Mouse (Mus musculus) hindbrain, embryonic 12.5 days (tissue): ENCODE results near the gene Mpz. TPM values are rescaled to one million over a fixed set of nuclear protein-coding genes. Genes with fewer than 3 reads are reported as not detected.
A peak's percentile ranks its signal among the peaks of the same experiment; 100 is the strongest.

Experiments
- ATAC-seq: fragments of 200-750 bp; cut with Nextera tagmentation; 2 replicates; pipeline ENCODE4 v1.8.0; 2017; ENCODE audit warnings: moderate TSS enrichment; ENCODE audit not compliant: low FRiP score
- H3K27ac ChIP-seq: fragments of 300-500 bp; sonication (generic); 2 replicates; pipeline ENCODE4 v1.5.1; 2016; ENCODE audit warnings: mild to moderate bottlenecking
- H3K27me3 ChIP-seq: fragments of 300-500 bp; sonication (generic); 2 replicates; pipeline ENCODE4 v1.6.1; 2016; ENCODE audit warnings: mild to moderate bottlenecking
- H3K36me3 ChIP-seq: fragments of 300-500 bp; sonication (generic); 2 replicates; pipeline ENCODE4 v1.6.1; 2016; ENCODE audit warnings: mild to moderate bottlenecking
- H3K4me1 ChIP-seq: fragments of 300-500 bp; sonication (generic); 2 replicates; pipeline ENCODE4 v1.6.1; 2016
- H3K4me2 ChIP-seq: fragments of 300-500 bp; sonication (generic); replicated peaks from 2 replicates; pipeline ENCODE4 v1.6.1; 2016; ENCODE audit warnings: mild to moderate bottlenecking
- H3K4me3 ChIP-seq: fragments of 300-500 bp; sonication (generic); 2 replicates; pipeline ENCODE4 v1.5.1; 2016; ENCODE audit warnings: mild to moderate bottlenecking
- H3K9ac ChIP-seq: fragments of 300-500 bp; sonication (generic); 2 replicates; pipeline ENCODE4 v1.6.1; 2016; ENCODE audit warnings: mild to moderate bottlenecking, moderate library complexity
- H3K9me3 ChIP-seq: fragments of 300-500 bp; sonication (generic); replicated peaks from 2 replicates; pipeline ENCODE4 v1.6.1; 2016; ENCODE audit warnings: mild to moderate bottlenecking
- WGBS: fragments of 180-500 bp; shearing (Covaris S2); methylation state at CpG from one replicate; pipeline ENCODE4 v1.1.7; 2016; 5-methylcytosine and 5-hydroxymethylcytosine counted together
- polyA plus RNA-seq: library from polyadenylated mRNA; unstranded; fragments of >200 nt; fragmentation: Nextera tagmentation; extraction: Ambion mirVana; gene quantifications from 2 replicates; pipeline ENCODE4 v1.2.1, GENCODE M21; 2016

The Mpz gene
- polyA plus RNA-seq, 1 experiment from 2014 or later: 2.4 TPM

DNA sequence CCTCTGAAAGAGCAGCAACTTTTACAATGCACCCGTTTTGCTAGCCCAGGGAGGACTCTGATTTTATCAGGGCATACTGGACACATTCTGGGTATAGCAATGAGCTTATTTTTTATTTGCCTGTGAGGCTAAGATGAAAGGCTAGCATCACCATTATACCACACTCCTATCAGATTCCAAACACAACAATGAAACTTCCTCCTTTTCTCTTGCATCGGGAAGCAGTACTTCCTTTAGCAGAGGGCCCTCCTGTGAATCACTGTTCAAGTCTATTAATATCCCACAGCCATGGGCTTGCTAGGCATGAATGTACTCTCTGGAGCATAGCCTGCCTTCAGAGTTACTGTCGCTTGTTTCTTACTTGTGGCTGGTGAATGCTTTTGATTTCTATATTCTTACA, 20.6 kb downstream of the Mpz start:
- H3K9ac ChIP-seq: no peak overlapping the region
- no peaks in the 10 kb centered on the region for H3K4me1 ChIP-seq
- no peak for ATAC-seq
- H3K27ac ChIP-seq: no peak overlapping the region
- no peaks in the 10 kb centered on the region for H3K36me3 ChIP-seq
- H3K4me2 ChIP-seq: no peak overlapping the region
- H3K4me3 ChIP-seq: no peak overlapping the region
- H3K27me3 ChIP-seq: no peaks in the 10 kb centered on the region
- no peaks in the 10 kb centered on the region for H3K9me3 ChIP-seq
- WGBS: 67% methylated on average over 3 of the region's 3 CpGs

DNA sequence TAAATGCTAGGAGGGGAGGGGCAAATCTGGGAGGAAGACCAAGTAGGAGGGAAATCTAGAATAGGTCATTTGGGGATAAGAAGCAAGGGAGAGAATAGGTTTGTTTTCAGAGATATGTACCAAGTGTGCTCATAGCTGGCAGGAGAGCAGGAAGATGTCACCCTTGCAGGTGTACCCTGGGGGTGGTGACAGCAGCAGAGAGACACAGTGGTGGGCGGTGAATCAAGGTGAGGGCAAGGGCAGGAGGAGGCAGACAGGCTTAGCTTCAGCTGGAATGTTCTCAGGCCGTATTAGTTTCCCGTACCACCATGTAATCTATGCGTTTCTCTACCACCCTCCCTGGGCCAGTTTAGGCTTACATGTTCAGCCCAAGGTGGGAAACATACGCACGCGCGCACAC, 22.3 kb downstream of the Mpz start:
- H3K9ac ChIP-seq: no peak overlapping the region
- H3K4me3 ChIP-seq: no peak overlapping the region
- H3K36me3 ChIP-seq: no peaks in the 10 kb centered on the region
- H3K27ac ChIP-seq: no peak overlapping the region
- ATAC-seq: no peak
- H3K27me3 ChIP-seq: no peaks in the 10 kb centered on the region
- no peaks in the 10 kb centered on the region for H3K4me1 ChIP-seq
- 97% methylated on average over 8 of the region's 8 CpGs for WGBS
- H3K4me2 ChIP-seq: no peak overlapping the region
- H3K9me3 ChIP-seq: no peaks in the 10 kb centered on the region

- Histone ChIP-seq H3K4me3 (no peak overlapping the region), H3K27me3 (no peaks in the 10 kb centered on the region), H3K4me2 (no peak overlapping the region), H3K4me1 (no peaks in the 10 kb centered on the region), H3K36me3 (no peaks in the 10 kb centered on the region), H3K9ac (no peak overlapping the region), H3K27ac (no peak overlapping the region), H3K9me3 (no peaks in the 10 kb centered on the region)
- ATAC-seq: no peak
- WGBS: 88% methylated on average over 5 of the region's 5 CpGs
Observed at GRCm38 (mm10) chr1:171179487-171180171, 29.1 kb downstream of the Mpz start.

GRCm38 (mm10) chr1:171183025-171183424, 32.5 kb downstream of the Mpz start:
- ATAC-seq: no peak
- Histone ChIP-seq H3K36me3 (no peaks in the 10 kb centered on the region), H3K9ac (no peak overlapping the region), H3K4me1 (peaks cover under 1% of the 10 kb centered on the region), H3K27ac (no peak overlapping the region), H3K27me3 (no peaks in the 10 kb centered on the region), H3K4me3 (no peak overlapping the region), H3K9me3 (no peaks in the 10 kb centered on the region), H3K4me2 (no peak overlapping the region)
- WGBS: 82% methylated on average over 3 of the region's 3 CpGs

GRCm38 (mm10) chr1:171183620-171184019, 33.1 kb downstream of the Mpz start:
- WGBS: 73% methylated on average over 3 of the region's 3 CpGs
- H3K4me3 ChIP-seq: no peak overlapping the region

GRCm38 (mm10) chr1:171184314-171184713, 33.8 kb downstream of the Mpz start:
- H3K9me3 ChIP-seq: no peaks in the 10 kb centered on the region
- peaks cover 12% of the 10 kb centered on the region for H3K4me1 ChIP-seq
- H3K4me3 ChIP-seq: no peak overlapping the region
- H3K27ac ChIP-seq: no peak overlapping the region
- ATAC-seq: no peak
- H3K36me3 ChIP-seq: no peaks in the 10 kb centered on the region
- H3K4me2 ChIP-seq: no peak overlapping the region
- H3K9ac ChIP-seq: no peak overlapping the region
- 89% methylated on average over 7 of the region's 7 CpGs for WGBS
- no peaks in the 10 kb centered on the region for H3K27me3 ChIP-seq

More at GRCm38 (mm10) chr1:171183620-171184019, 33.1 kb downstream of the Mpz start:
- Histone ChIP-seq H3K27ac (no peak overlapping the region), H3K27me3 (no peaks in the 10 kb centered on the region), H3K4me2 (no peak overlapping the region), H3K36me3 (no peaks in the 10 kb centered on the region), H3K4me1 (peaks cover 6% of the 10 kb centered on the region), H3K9ac (no peak overlapping the region), H3K9me3 (no peaks in the 10 kb centered on the region)
- no peak for ATAC-seq

DNA sequence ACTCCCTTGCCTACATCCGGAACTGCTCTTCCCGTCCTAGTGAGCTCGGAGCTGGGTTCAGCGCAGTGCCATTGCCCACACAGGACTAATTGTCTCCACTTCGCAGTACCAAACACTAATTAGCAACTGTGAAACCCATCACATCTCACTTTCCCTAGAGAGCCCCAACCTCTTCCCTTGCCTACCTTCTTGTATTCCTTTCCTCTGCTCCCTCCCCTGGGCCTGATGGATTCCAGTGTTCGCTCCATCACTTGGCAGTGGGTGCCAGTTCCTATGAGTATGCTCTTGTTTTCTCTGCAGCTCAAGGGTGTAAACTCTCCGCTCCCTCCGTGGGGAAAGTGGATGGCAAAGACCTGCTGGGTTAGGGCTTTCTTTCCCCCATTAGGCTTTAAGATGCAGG, 35.1 kb downstream of the Mpz start:
- Histone ChIP-seq H3K27me3 (0 out of 2 replicates have a peak, but pooled peaks cover 3% of the 10 kb centered on the region), H3K4me3 (no peak overlapping the region), H3K36me3 (no peaks in the 10 kb centered on the region), H3K27ac (no peak overlapping the region), H3K4me1 (peaks cover 14% of the 10 kb centered on the region), H3K4me2 (no peak overlapping the region), H3K9ac (no peak overlapping the region; the same call in 1 of the 2 replicates), H3K9me3 (no peaks in the 10 kb centered on the region)
- 73% methylated on average over 8 of the region's 8 CpGs for WGBS
- ATAC-seq: no peak

DNA sequence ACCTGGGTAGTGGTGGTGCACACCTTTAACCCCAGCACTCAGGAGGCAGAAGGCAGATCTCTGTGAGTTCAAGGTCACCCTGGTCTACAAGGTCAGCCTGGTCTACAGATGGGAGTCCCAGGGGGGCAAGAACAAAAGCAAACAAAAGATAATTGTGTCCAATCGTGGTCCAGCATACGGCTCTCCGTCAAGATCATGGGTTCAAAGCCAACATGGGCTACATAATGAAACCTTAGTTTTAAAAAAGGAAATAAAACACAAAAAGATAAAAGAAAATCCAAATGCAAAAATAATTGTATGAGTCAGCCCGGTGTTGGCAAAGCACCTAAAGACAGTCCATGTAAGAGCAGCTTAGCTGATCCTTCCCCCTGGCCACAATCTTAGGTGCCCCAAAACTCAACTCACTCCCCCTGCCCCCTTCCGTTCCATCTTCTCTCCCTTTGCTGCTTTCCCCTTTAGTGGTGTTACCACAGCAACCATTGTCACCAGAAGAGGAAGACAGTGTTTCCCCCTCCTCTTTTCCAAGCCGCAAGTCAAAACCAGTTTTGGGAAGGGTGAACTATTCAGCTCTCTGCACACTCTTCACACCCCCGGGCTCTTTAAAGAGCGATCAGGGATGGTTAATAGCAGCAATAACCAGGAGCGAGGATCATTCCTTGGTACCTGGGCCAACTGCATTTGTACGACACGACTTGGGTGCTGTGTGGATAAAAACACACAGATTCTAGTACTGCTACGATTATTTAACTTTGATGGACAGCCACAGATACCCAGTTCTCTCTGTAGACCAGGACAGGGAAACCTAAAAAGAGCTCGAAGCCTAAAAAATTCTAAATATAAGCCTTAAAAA, 37.6 kb downstream of the Mpz start:
- peaks cover 23% of the 10 kb centered on the region for H3K4me1 ChIP-seq
- ATAC-seq: no peak
- H3K27ac ChIP-seq: 0 out of 2 replicates have a peak overlapping the region, but pooled peaks have one; percentile 5
- no peak overlapping the region for H3K4me3 ChIP-seq
- H3K27me3 ChIP-seq: peaks cover 13% of the 10 kb centered on the region
- H3K9ac ChIP-seq: no peak overlapping the region
- WGBS: 30% methylated on average over 13 of the region's 13 CpGs
- H3K36me3 ChIP-seq: no peaks in the 10 kb centered on the region
- H3K4me2 ChIP-seq: no peak overlapping the region; the same call in 1 of the 2 replicates
- no peaks in the 10 kb centered on the region for H3K9me3 ChIP-seq

DNA sequence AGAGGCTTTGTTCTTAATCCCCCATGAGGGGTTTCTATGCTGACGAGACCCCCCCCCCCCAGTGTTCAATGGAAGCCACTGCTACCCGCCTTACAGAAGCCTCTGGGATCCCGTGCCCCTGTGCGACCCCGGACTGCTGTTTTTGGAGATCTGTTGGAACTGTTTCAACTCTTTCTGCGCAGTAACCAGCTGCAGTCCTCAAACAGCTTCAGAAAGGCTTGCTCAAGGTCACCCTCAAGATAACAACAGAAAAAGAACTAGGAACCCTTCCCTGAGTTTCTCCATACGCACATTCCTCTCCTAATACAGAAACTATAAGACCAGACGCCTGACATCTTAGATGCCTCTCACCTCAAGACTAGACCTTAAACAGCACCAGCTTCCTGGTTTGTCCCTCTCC, 38.5 kb downstream of the Mpz start:
- Histone ChIP-seq H3K9ac (no peak overlapping the region), H3K27ac (0 out of 2 replicates have a peak overlapping the region, but pooled peaks have one; percentile 6), H3K9me3 (no peaks in the 10 kb centered on the region), H3K36me3 (no peaks in the 10 kb centered on the region), H3K27me3 (peaks cover 19% of the 10 kb centered on the region), H3K4me2 (no peak overlapping the region), H3K4me3 (no peak overlapping the region), H3K4me1 (peaks cover 33% of the 10 kb centered on the region)
- WGBS: 11% methylated on average over 8 of the region's 8 CpGs
- ATAC-seq: no peak; the same call in 1 of the 2 replicates

GRCm38 (mm10) chr1:171189476-171190114, 39.1 kb downstream of the Mpz start:
- Histone ChIP-seq H3K27ac (no peak overlapping the region), H3K36me3 (no peaks in the 10 kb centered on the region), H3K4me3 (no peak overlapping the region), H3K4me2 (no peak overlapping the region), H3K27me3 (peaks cover 24% of the 10 kb centered on the region), H3K4me1 (peaks cover 38% of the 10 kb centered on the region), H3K9ac (no peak overlapping the region), H3K9me3 (no peaks in the 10 kb centered on the region)
- WGBS: 27% methylated on average over 14 of the region's 14 CpGs
- ATAC-seq: 0 out of 2 replicates have a peak, but pooled peaks have one; percentile 38

DNA sequence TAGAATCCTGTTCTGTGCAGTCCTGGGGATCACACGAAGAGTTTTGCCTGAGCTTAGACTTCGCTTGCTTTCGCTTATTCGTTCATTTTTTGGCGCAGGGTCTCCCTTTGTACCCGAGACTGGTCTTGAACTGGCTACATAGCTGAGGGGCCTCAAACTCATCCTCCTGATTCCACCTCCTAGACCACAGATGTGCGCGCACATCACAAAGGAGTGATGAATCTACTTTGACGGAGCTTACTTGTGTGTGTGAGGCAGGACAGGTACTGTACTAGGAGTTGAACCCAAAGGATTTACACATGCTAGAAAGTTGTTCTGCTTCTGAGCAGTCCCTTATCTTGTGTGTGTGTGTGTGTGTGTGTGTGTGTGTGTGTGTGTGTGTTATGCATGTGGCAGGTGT, 40.3 kb downstream of the Mpz start:
- peaks cover 36% of the 10 kb centered on the region for H3K27me3 ChIP-seq
- no peak overlapping the region for H3K4me3 ChIP-seq
- no peak overlapping the region for H3K4me2 ChIP-seq
- 91% methylated on average over 9 of the region's 9 CpGs for WGBS
- H3K27ac ChIP-seq: no peak overlapping the region
- no peak overlapping the region for H3K9ac ChIP-seq
- ATAC-seq: no peak
- no peaks in the 10 kb centered on the region for H3K36me3 ChIP-seq
- peaks cover 47% of the 10 kb centered on the region for H3K4me1 ChIP-seq
- no peaks in the 10 kb centered on the region for H3K9me3 ChIP-seq

DNA sequence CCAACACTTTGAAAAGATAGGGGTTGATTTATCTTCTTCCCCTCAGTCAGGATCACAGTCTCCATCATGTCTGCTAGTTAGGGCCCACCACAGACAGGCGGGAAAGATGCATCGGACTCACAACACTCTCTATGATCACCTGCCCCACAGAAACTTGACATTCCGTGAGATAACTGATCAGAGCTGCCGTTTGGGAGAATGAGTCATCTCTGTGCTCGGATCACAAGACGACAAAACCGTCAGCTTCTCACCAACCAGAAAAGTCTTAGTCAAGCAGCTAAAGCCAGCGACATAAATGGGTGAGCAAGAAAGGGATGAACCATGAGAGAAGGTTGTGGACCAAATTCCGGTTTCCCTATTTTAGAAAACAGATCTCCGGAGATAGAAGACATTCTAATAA, 41.8 kb downstream of the Mpz start:
- no peaks in the 10 kb centered on the region for H3K9me3 ChIP-seq
- H3K4me3 ChIP-seq: no peak overlapping the region
- H3K4me2 ChIP-seq: no peak overlapping the region
- no peak for ATAC-seq
- H3K27me3 ChIP-seq: peaks cover 49% of the 10 kb centered on the region
- peaks cover 49% of the 10 kb centered on the region for H3K4me1 ChIP-seq
- H3K27ac ChIP-seq: no peak overlapping the region
- WGBS: 49% methylated on average over 10 of the region's 10 CpGs
- H3K36me3 ChIP-seq: no peaks in the 10 kb centered on the region
- no peak overlapping the region for H3K9ac ChIP-seq
